Mouse (Mus musculus) cerebellum, adult 2 months (tissue): Measurements from ENCODE around the gene Gm15319. TPM values are rescaled to one million over a fixed set of nuclear protein-coding genes. Genes with fewer than 3 reads are reported as not detected.
"Not testable (repeated sequence)": the region's sequence is repeated elsewhere in the genome, so short reads cannot be mapped to it uniquely, and the experiment has no call there.

Experiments
- DNase-seq, 2 experiments: peaks; one replicate each; pipeline ENCODE4 v3.0.0; 2021
- H3K27ac ChIP-seq: fragments of 200-500 bp; 2 replicates; pipeline ENCODE4 v1.5.1; 2012; ENCODE audit warnings: low read length, control low read depth, inconsistent platforms; ENCODE audit not compliant: insufficient read depth
- H3K27me3 ChIP-seq: fragments of 200-500 bp; 2 replicates; pipeline ENCODE4 v1.6.1; 2012; ENCODE audit warnings: inconsistent platforms, mild to moderate bottlenecking, low read length, moderate library complexity; ENCODE audit not compliant: control insufficient read depth, insufficient read depth
- H3K4me1 ChIP-seq: fragments of 200-500 bp; 2 replicates; pipeline ENCODE4 v1.6.1; 2011; ENCODE audit warnings: low read length; ENCODE audit not compliant: control insufficient read depth, insufficient read depth
- H3K4me3 ChIP-seq: fragments of 200-500 bp; replicated peaks from 2 replicates; pipeline ENCODE3; 2011; ENCODE audit warnings: mild to moderate bottlenecking, low read depth, low read length, control low read depth; ENCODE audit not compliant: insufficient read depth
- WGBS: fragments of 180-500 bp; shearing (Covaris S2); methylation state at CpG from one replicate; pipeline ENCODE4 v1.1.7; 2018; 5-methylcytosine and 5-hydroxymethylcytosine counted together
- polyA plus RNA-seq: library from polyadenylated mRNA; depleted of rRNA; stranded (reverse); fragments of >200 nt; gene quantifications from 2 replicates; pipeline ENCODE4 v1.2.3, GENCODE M21; 2012; rRNA removed

The Gm15319 gene
- 0.49 and 0.74 TPM in 2 replicates for polyA plus RNA-seq

- not testable (repeated sequence) for H3K4me1 ChIP-seq, H3K4me3 ChIP-seq, DNase-seq, H3K27ac ChIP-seq, H3K27me3 ChIP-seq
- WGBS: no CpG with 5 or more reads among the region's 2 CpGs
These were observed at the start of gene Gm15319 for GRCm38 (mm10) chr8:20363110-20363509. Gm15319 (minus strand) TSS chr8:20363210.

GRCm38 (mm10) chr8:20410355-20410754 is 47.3 kb upstream of the Gm15319 start:
- H3K4me3 ChIP-seq, H3K4me1 ChIP-seq, H3K27ac ChIP-seq, H3K27me3 ChIP-seq, DNase-seq: not testable (repeated sequence)
- WGBS: 63% methylated on average over 1 of the region's 3 CpGs

- 79% methylated on average over 8 of the region's 8 CpGs for WGBS
- not testable (repeated sequence) for H3K4me1 ChIP-seq
These were observed 45.5 kb upstream of the Gm15319 start for GRCm38 (mm10) chr8:20408441-20409030.

GRCm38 (mm10) chr8:20389363-20389739 is 26.3 kb upstream of the Gm15319 start:
- DNase-seq: peak; percentile 30 to 52
- 23% methylated on average over 6 of the region's 7 CpGs for WGBS
- H3K27ac ChIP-seq, H3K27me3 ChIP-seq, H3K4me3 ChIP-seq, H3K4me1 ChIP-seq: not testable (repeated sequence)

More at GRCm38 (mm10) chr8:20408441-20409030, 45.5 kb upstream of the Gm15319 start:
- peak in 1 of 2 experiments; percentile 25 for DNase-seq
- not testable (repeated sequence) for H3K27me3 ChIP-seq, H3K4me3 ChIP-seq, H3K27ac ChIP-seq

DNA sequence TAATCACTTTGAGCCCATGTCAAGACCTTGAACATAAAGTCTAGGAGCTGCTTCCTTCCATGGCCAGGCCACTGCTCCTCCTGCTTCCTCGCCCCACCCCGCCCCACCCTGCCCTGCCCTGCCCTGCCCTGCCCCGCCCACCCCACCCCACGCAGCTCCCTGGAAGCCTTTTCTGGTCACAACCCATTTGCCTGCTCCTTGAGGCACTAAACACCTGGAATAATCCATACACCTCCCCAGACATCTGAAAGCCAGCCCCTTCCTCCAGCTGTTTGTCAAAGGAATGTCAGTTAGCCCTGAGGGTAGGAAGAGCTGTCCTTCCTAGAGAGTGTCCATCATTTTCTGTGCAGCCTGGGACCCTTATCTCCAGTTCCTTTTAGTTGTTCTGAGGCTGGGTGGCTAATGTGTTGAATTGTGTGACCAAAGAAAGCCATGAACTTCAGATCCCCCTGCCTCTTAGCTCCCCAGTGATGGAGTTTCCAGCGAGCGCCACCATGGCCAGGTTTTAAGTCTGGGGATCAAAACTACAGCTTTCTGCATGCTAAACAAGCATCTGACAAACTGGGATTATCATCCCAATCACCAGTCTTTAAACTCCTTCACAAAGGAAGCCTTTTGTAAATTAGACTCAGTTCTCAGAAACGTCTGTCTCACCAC is 25.8 kb upstream of the Gm15319 start:
- not testable (repeated sequence) for H3K4me1 ChIP-seq, H3K27ac ChIP-seq, H3K4me3 ChIP-seq, H3K27me3 ChIP-seq
- DNase-seq: peak; percentile 21 to 28
- WGBS: 34% methylated on average over 3 of the region's 7 CpGs

DNA sequence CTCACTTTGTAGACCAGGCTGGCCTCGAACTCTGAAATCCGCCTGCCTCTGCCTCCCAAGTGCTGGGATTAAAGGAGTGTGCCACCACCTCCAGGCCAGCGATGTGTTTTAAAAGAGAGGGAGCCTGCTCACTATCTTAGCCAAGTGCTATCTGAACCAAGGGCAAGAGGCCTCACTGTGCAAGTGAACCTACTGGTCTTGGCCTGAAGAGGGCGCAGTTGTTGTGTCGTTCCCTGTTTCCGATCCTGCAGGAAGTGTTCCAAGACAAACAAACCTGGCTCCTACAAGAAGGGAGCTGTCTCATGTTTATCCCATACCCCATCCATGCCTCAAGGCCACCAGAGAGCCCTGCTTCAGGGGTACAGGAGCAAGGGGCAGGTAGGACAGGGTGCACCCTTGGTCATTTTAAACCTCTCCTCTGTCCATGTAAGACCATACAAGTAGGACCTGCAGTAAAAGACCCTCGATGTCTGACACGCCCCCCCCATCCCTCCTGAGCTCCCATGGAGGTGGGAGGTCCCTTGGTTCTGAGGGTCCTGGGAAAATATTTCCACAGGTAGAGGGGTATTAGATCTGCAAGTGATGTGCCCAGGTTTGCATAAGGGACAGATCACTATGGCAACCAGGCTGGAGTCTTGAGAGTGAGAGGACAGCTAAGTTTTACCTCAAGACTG is 24.2 kb upstream of the Gm15319 start:
- H3K4me1 ChIP-seq, H3K27me3 ChIP-seq, H3K27ac ChIP-seq, H3K4me3 ChIP-seq: not testable (repeated sequence)
- 82% methylated on average over 2 of the region's 8 CpGs for WGBS
- peak in 1 of 2 experiments; percentile 24 for DNase-seq

DNA sequence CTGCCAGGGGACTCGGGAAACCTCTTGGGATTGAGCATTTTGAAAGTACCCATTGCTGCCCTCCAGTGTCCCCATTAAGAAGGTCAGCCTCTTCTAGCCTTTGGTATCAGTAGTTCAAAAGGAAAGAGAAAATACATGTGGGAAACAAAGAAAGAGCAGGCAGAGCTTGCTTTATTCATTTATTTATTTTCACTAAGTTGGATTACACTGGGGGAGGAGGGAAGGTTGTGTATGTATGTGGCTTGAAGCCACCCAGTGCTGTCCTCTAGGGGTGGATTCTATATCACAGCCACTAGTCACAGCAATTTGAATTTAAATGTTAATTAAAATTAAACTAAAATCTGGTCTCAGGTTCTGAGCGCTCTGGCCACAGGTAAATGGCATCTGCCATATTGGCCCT is 22.0 kb upstream of the Gm15319 start:
- WGBS: 20% methylated on average over 1 of the region's 2 CpGs
- DNase-seq, H3K27ac ChIP-seq, H3K4me3 ChIP-seq, H3K4me1 ChIP-seq, H3K27me3 ChIP-seq: not testable (repeated sequence)

DNA sequence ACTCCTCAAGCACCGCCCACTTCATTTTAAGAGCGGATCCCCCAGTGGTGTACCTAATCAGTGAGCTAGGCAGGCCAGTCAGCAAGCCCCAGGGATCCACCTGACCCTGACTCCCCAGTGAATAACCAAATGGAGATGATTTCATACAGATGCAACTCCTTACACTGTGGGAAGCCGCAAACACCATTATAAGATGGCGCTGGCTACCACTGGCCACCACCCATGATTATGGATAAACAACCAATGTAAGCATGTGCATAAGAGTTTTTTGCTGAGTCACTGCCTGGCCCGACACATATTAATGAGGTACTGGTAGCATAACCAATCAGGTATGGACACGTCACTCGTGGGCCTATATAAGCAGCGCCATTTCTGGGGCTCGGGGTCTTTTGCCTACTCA is 21.1 kb upstream of the Gm15319 start:
- H3K27ac ChIP-seq, H3K27me3 ChIP-seq, H3K4me3 ChIP-seq, H3K4me1 ChIP-seq: not testable (repeated sequence)
- DNase-seq: peak in 1 of 2 experiments; percentile 26
- 90% methylated on average over 9 of the region's 9 CpGs for WGBS

DNA sequence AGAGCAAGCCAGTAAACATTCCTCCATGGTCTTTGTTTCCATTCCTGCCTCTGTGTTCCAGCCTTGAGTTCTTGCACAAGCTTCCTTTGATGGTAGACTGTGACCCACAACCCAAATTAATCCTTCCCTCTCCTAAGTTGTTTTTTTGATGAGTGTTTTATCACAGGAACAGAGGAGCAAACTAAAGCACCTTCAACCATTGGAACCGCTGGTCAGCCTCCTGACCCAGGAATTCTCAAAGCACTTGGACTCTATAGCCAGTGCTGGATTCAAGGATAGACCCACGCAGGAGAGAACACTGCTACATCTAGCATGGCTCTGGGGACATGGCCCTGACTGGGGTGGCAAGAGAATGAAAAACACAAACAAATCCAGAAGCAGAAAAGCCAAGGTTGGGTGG is 19.1 kb upstream of the Gm15319 start:
- H3K4me1 ChIP-seq, H3K27ac ChIP-seq, DNase-seq, H3K4me3 ChIP-seq, H3K27me3 ChIP-seq: not testable (repeated sequence)
- 72% methylated on average over 2 of the region's 2 CpGs for WGBS

DNA sequence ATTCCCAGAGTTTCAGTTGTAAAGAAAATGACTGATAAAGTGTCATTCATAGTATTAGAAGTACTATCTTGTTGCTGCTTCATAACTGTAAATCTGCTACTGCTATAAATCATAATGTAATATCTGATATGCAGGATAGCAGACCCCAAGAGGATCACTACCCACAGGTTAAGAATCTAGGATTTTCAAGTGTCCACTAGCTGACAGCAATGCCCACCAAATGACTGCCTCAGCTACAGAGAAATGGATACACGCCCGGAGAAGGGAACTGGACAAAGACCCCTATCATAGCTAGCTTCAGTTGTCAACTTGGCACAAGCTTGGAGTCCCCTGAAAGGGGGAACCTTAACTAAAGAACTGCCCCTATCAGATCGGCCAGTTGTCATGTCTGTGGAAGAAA is 18.6 kb upstream of the Gm15319 start:
- not testable (repeated sequence) for H3K27ac ChIP-seq, H3K4me3 ChIP-seq, H3K4me1 ChIP-seq, DNase-seq, H3K27me3 ChIP-seq
- WGBS: 89% methylated on average over 2 of the region's 3 CpGs

DNA sequence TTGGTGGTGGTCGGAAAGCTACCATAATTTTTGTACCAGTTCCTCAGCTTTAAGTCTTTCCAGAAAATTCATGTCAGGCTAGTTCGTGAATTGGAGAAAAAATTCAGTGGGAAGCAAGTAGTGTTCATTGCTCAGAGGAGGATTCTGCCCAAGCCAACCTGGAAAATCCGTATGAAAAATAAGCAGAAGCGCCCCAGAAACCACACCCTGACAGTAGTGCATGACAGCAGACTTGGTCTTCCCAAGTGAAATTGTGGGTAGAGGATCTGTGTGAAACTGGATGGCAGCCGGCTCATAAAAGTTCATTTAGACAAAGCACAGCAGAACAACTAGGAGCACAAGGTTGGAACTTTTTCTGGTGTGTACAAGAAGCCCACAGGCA is 18.2 kb upstream of the Gm15319 start:
- not testable (repeated sequence) for DNase-seq, H3K27ac ChIP-seq, H3K27me3 ChIP-seq, H3K4me3 ChIP-seq, H3K4me1 ChIP-seq
- 58% methylated on average over 1 of the region's 5 CpGs for WGBS

- not testable (repeated sequence) for H3K27me3 ChIP-seq, H3K27ac ChIP-seq, H3K4me1 ChIP-seq, H3K4me3 ChIP-seq
- 54% methylated on average over 7 of the region's 7 CpGs for WGBS
- peak in 1 of 2 experiments; percentile 23 for DNase-seq
These were observed 17.7 kb upstream of the Gm15319 start for GRCm38 (mm10) chr8:20380590-20381238.
